Mouse (Mus musculus) B cell, adult 2 months (primary cell): ENCODE data around the gene Exog.
A peak's percentile ranks its signal among the peaks of the same experiment; 100 is the strongest.

Experiments used
- DNase-seq, 2 experiments: peaks; one replicate each; pipeline ENCODE4 v3.0.0; 2022

Exog gene

GRCm38 (mm10) chr9:119460410-119460809 lies 15.7 kb downstream of the Exog start:
- DNase-seq = peak; percentile 54 to 56

GRCm38 (mm10) chr9:119465056-119465455 lies 20.3 kb downstream of the Exog start:
- no peak for DNase-seq

- no peak for DNase-seq
These were observed 20.9 kb downstream of the Exog start for GRCm38 (mm10) chr9:119465595-119465994.

GRCm38 (mm10) chr9:119469691-119470353 lies 25.1 kb downstream of the Exog start:
- no peak for DNase-seq

GRCm38 (mm10) chr9:119472412-119472918 lies 27.7 kb downstream of the Exog start:
- DNase-seq = no peak

- no peak for DNase-seq
These were observed 28.3 kb downstream of the Exog start for GRCm38 (mm10) chr9:119473011-119473410.

- no peak for DNase-seq
These were observed 28.9 kb downstream of the Exog start for GRCm38 (mm10) chr9:119473608-119474164.

GRCm38 (mm10) chr9:119474717-119475611 lies 30.2 kb downstream of the Exog start:
- no peak for DNase-seq

- no peak for DNase-seq
These were observed 33.0 kb downstream of the Exog start for GRCm38 (mm10) chr9:119477754-119478153.

GRCm38 (mm10) chr9:119478345-119478744 lies 33.6 kb downstream of the Exog start:
- no peak for DNase-seq

GRCm38 (mm10) chr9:119479297-119479696 lies 34.6 kb downstream of the Exog start:
- DNase-seq = no peak

- no peak for DNase-seq
These were observed 36.9 kb downstream of the Exog start for GRCm38 (mm10) chr9:119481612-119482011.

- DNase-seq = no peak
These were observed 39.0 kb downstream of the Exog start for GRCm38 (mm10) chr9:119483554-119484353.

- no peak for DNase-seq
These were observed 39.7 kb downstream of the Exog start for GRCm38 (mm10) chr9:119484420-119484819.

- DNase-seq = no peak
These were observed 40.1 kb downstream of the Exog start for GRCm38 (mm10) chr9:119484868-119485267.

- DNase-seq = no peak
These were observed 51.6 kb downstream of the Exog start for GRCm38 (mm10) chr9:119496354-119496753.

- no peak for DNase-seq
These were observed 52.2 kb downstream of the Exog start for GRCm38 (mm10) chr9:119496960-119497359.

- no peak for DNase-seq
These were observed 53.0 kb downstream of the Exog start for GRCm38 (mm10) chr9:119497546-119498246.

GRCm38 (mm10) chr9:119498247-119498607 lies 53.5 kb downstream of the Exog start:
- no peak for DNase-seq

- DNase-seq = no peak
These were observed 54.1 kb downstream of the Exog start for GRCm38 (mm10) chr9:119498885-119499284.

GRCm38 (mm10) chr9:119503613-119504012 lies 58.9 kb downstream of the Exog start:
- no peak for DNase-seq
